Mouse (Mus musculus) layer of hippocampus, postnatal 25 days (tissue): ENCODE measurements at regions not wholly inside any gene's neighbourhood (a gene's known extent, or its start where the extent isn't known, plus 50 kb on each side); places are given as distances from the start of the nearest gene placed in this dataset.

Experiments used
- DNase-seq, 2 experiments: peaks; one replicate each; pipeline ENCODE4 v3.0.0; 2022; ENCODE audit warnings: mixed read lengths in 2 of 2, low spot score in 1 of 2; ENCODE audit errors: extremely low spot score in 1 of 2

- peak; percentile 43 to 69 for DNase-seq
Observed at GRCm38 (mm10) chr2:117541471-117541870, 198.7 kb upstream of the Rasgrp1 start.

DNA sequence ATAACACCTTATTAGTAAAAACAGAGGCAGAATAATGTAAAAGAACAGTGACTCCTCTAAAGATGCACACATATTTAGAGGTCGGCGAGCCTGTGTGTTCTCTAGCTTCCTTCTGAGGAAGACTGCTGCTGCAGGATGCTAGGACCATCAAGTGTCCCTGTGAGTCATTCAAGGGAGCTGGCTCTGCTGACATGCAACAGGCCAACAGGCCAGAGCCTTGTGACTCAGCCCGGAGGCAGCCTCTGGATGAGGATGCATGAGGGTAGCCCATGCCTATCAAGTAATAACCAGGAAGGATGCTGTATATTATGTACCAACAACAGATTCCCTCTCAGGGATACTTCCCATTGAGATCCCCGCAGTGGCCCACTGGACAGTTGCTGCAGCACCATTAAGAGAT lies 199.5 kb upstream of the Rasgrp1 start:
- no peak for DNase-seq

GRCm38 (mm10) chr2:117543301-117543782 lies 200.5 kb upstream of the Rasgrp1 start:
- DNase-seq, result no peak

DNA sequence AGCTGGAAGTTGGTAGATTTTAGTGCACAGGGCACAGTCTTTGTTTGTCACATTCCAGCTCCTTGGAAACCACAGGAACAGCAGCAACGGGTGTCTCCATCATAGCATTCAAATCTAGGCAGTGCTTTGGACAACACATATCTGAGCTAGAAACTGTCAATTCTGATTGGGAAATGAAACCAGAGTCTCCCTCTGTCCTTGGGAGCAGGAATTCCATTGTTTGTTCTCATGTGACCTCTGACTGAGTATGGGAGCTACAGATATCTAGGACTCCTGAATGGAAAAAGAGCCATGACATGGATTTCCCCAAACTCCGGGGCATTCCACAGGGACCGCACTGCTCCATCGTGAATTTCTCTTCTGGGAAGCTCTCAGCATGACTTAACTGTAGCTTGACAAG lies 205.5 kb upstream of the Rasgrp1 start:
- no peak for DNase-seq

GRCm38 (mm10) chr2:117556301-117556700 lies 213.5 kb upstream of the Rasgrp1 start:
- no peak for DNase-seq

DNA sequence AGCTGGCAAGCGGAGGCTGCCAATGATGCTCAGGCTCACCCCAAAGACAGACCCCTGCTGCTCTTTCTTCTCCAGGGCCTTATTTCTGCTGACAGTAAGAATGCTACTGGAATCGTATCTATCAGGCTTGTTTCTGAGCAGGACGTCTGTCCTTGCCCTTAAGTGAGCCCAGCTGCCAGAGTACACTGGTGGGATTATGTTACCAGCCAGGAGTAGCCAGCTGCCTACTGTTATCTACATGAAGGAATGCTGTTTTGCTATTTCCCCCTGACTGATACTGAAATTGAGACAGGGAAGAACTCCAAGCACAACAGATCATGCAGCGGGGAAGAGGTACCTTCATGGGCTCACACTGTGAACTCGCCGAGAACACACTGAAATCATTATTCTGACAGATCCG lies 228.2 kb upstream of the Rasgrp1 start:
- no peak for DNase-seq

GRCm38 (mm10) chr2:117587381-117587780 lies 244.6 kb upstream of the Rasgrp1 start:
- DNase-seq, result no peak

GRCm38 (mm10) chr2:117595028-117595427 lies 252.2 kb upstream of the Rasgrp1 start:
- DNase-seq, result no peak

DNA sequence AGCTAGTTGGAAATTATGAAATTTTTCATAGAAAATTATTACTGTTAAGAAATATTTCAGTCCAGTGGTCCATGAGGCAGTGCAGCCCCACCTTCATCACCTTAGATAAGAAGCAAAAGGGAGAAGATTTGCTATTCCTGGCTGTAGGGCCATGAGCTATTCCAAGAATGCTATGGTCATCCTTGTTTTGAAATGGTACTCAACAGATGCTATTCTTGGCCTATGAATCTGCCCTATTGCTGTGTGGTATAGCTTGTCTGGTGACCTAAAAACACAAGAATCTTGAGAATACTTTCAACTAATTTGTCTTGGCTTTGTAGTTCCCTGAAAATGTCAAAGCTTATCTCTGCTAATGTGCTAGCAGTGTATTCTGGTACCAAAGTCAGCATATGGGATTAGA lies 254.8 kb upstream of the Rasgrp1 start:
- no peak for DNase-seq

GRCm38 (mm10) chr2:117614772-117615171 lies 272.0 kb upstream of the Rasgrp1 start:
- no peak for DNase-seq

DNA sequence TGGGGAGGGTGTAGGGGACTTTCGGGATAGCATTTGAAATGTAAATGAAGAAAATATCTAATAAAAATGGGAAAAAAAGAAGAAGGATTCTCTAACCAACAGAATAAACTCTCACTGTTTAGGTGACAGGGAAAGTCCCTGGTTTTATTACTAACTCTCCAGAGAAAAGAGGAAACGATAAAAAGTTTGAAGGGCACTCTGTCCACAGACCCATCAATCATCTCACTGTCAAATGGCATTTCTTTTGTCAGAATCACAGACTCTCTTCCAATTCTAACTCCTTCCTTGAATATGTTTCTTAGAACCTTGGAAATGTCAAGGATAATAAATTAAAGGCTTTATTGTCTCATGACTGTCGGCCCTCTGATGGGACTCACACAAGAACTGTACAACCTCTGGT lies 275.3 kb upstream of the Rasgrp1 start:
- DNase-seq, result no peak

DNA sequence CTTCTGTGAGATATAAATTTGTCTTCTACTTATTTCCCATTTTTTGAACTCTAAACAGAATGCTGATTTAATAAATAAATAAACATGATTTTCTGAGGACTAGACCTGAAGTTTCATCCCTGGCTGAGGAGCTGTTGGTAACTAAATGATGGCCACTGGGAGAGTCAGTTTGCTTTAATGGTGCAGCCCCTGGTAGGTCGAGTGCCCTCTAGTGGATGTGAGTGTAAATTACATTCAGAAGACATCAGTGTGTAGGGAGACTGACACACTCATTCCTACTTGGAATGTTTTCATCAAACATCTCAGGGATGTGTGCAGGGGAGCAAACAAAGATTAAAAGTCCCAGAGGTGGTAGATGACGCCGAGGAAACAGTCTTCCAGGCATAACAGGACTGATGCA lies 281.2 kb upstream of the Rasgrp1 start:
- DNase-seq, result peak in 1 of 2 experiments; percentile 10

DNA sequence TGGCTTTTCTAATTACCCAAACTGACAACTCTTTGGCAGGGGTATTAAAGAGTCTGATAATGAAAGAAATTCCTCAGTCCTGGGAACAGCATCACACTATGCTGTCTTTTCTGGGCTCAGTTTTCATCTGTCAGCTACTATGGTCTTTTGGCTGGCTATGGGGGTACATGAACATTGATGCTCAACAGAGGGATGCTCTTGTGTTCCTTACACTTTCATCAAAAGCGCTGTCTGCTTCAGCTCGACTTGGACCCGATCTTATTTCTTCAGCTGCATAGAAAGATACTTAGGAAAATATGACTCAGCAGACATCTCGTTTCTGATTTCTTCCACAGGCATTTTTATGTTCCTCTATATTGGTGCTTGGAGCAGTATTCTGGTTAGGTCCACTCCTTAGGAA lies 292.1 kb upstream of the Rasgrp1 start:
- no peak for DNase-seq

GRCm38 (mm10) chr2:117637397-117637796 lies 294.6 kb upstream of the Rasgrp1 start:
- DNase-seq, result no peak

DNA sequence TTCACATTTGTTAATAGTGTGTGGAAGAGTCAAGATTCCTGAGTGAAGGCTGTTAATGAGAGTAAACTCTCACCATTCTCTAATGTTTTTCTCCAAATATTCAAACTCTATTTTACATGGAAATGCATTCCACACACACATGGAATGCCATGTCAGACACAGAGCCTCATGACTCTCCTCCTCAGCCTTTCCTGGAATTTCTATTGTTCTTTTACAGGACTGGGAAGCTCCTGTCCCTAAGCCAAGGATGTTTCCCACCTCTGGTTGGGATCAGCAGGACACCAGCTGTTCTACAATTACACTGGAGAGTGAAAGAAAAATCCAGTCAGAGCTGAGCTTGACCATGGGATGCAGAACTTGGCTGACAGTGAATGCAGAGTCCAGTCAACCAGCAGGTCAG lies 309.3 kb upstream of the Rasgrp1 start:
- no peak for DNase-seq

GRCm38 (mm10) chr2:117652647-117653046 lies 309.8 kb upstream of the Rasgrp1 start:
- DNase-seq, result no peak

GRCm38 (mm10) chr2:117656546-117657175 lies 313.9 kb upstream of the Rasgrp1 start:
- no peak for DNase-seq

GRCm38 (mm10) chr2:117660217-117660924 lies 317.6 kb upstream of the Rasgrp1 start:
- no peak for DNase-seq

DNA sequence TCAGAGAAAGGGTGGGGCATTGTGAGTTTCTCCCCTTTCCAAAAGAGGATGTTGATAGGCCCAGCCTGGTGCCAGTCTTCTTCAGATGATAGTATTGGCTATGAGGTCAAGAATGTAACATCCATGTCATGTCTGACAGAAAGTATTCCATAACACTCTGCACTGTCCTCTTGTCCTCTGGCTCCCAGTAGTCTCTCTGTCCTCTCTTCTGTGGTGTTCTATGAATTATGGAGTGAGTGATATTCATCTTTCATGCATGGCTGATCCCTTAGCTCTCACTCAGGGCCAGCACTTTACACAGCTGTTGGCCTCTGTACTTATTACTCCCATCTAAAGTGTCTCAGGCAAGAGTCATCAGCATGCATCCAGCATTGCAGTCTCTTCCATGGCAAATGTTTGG lies 319.9 kb upstream of the Rasgrp1 start:
- DNase-seq, result no peak

GRCm38 (mm10) chr2:117666528-117666927 lies 323.7 kb upstream of the Rasgrp1 start:
- DNase-seq, result no peak

DNA sequence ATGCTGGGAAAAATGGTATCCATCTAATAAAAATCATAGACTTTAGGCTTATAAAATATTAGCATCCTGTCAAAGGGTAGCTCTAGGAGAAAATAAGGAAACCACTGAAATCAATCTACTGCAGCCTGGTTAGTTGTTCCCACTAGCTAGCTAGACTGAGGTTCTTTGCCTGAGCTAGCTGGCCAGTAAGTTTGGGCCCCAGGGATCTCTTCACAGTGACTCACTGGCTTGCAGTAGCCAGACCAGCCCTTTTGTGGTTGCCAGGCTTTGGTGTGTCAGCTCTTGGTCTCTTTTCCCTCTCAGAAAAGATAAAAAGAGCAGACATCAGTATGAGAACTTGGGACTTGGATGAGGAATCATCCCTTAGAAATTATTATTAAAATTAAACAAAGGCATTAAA lies 325.3 kb upstream of the Rasgrp1 start:
- no peak for DNase-seq

GRCm38 (mm10) chr2:117674877-117675276 lies 332.1 kb upstream of the Rasgrp1 start:
- DNase-seq, result no peak
